Mouse (Mus musculus) heart, embryonic 13.5 days (tissue): ENCODE measurements around the gene Map1lc3a. TPM values are rescaled to one million over a fixed set of nuclear protein-coding genes. Genes with fewer than 3 reads are reported as not detected.
A peak's percentile ranks its signal among the peaks of the same experiment; 100 is the strongest.

ENCODE experiments used
- ATAC-seq: fragments of 200-750 bp; cut with Nextera tagmentation; 2 replicates; pipeline ENCODE4 v1.8.0; 2017; ENCODE audit warnings: moderate TSS enrichment; ENCODE audit not compliant: insufficient number of reproducible peaks, low FRiP score, low TSS enrichment; ENCODE audit errors: extremely low read depth
- H3K27ac ChIP-seq: fragments of 300-500 bp; sonication (generic); replicated peaks from 2 replicates; pipeline ENCODE4 v1.5.1; 2015; ENCODE audit warnings: moderate library complexity, mild to moderate bottlenecking, inconsistent platforms
- H3K27me3 ChIP-seq: fragments of 300-500 bp; sonication (generic); replicated peaks from 2 replicates; pipeline ENCODE4 v1.6.1; 2015; ENCODE audit warnings: mild to moderate bottlenecking, inconsistent platforms
- H3K36me3 ChIP-seq: fragments of 300-500 bp; sonication (generic); 2 replicates; pipeline ENCODE4 v1.6.1; 2015; ENCODE audit warnings: mild to moderate bottlenecking, inconsistent platforms
- H3K4me1 ChIP-seq: fragments of 300-500 bp; sonication (generic); 2 replicates; pipeline ENCODE4 v1.6.1; 2015; ENCODE audit warnings: inconsistent platforms
- H3K4me2 ChIP-seq: fragments of 300-500 bp; sonication (generic); 2 replicates; pipeline ENCODE4 v1.6.1; 2015; ENCODE audit warnings: inconsistent platforms, mild to moderate bottlenecking, moderate library complexity
- H3K4me3 ChIP-seq: fragments of 300-500 bp; sonication (generic); 2 replicates; pipeline ENCODE4 v1.5.1; 2015; ENCODE audit warnings: moderate library complexity, mild to moderate bottlenecking, inconsistent platforms
- H3K9ac ChIP-seq: fragments of 300-500 bp; sonication (generic); 2 replicates; pipeline ENCODE4 v1.6.1; 2015; ENCODE audit warnings: inconsistent platforms, mild to moderate bottlenecking, moderate library complexity
- H3K9me3 ChIP-seq: fragments of 300-500 bp; sonication (generic); 2 replicates; pipeline ENCODE4 v1.6.1; 2016; ENCODE audit warnings: inconsistent platforms
- WGBS: fragments of 180-500 bp; shearing (Covaris S2); methylation state at CpG from one replicate; pipeline ENCODE4 v1.1.7; 2015; ENCODE audit warnings: mixed read lengths; 5-methylcytosine and 5-hydroxymethylcytosine counted together
- polyA plus RNA-seq: library from polyadenylated mRNA; unstranded; fragments of >200 nt; fragmentation: Nextera tagmentation; extraction: Ambion mirVana; gene quantifications from 2 replicates; pipeline ENCODE4 v1.2.1, GENCODE M21; 2015

Map1lc3a gene
- polyA plus RNA-seq, 1 experiment from 2014 or later, result 297 TPM

GRCm38 (mm10) chr2:155285744-155286143 lies 9.6 kb downstream of the Map1lc3a start:
- H3K27ac ChIP-seq, result no peak overlapping the region
- no peak overlapping the region for H3K9ac ChIP-seq
- H3K4me2 ChIP-seq, result no peak overlapping the region
- no peak for ATAC-seq
- H3K27me3 ChIP-seq, result no peaks in the 10 kb centered on the region
- peaks cover 45% of the 10 kb centered on the region for H3K4me1 ChIP-seq
- H3K36me3 ChIP-seq, result peaks cover 33% of the 10 kb centered on the region
- H3K9me3 ChIP-seq, result no peaks in the 10 kb centered on the region
- H3K4me3 ChIP-seq, result no peak overlapping the region
- 87% methylated on average over 6 of the region's 6 CpGs for WGBS

DNA sequence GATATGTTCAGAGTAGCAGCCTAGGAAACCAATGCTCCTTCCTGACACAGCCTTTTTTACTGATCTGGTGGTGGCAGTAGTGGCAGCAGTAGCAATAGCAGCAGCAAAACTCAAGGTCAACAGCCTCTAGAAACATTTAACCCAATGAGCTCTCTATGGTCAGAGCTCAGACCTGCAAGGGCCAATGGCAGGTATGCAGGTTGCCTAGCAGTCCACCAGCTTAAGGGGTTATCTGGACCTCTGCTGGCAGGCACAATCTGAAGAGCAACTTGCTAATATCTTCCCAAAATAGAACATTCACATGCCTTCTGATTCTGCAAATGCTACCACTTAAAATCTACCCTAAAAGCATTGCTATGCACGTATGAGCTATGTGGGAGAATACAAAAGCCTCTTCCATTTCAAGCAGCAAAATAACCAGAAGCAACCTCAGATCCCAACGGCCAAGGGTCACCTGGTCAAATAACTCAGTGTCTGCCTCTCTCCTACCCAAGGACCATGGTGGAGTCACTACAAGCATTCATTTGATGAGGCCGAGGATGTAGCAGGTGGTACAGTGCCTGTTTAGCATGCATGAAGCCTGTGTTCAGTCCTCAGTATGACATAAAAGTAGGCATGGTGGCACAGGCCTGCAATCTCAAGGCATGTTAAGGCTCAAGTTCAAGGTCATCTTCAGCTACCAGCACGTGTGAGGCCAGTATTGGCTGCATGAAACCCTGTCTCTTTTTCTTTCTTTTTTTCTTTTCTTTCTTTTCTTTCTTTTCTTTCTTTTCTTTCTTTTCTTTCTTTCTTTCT lies 11.6 kb downstream of the Map1lc3a start:
- Histone ChIP-seq H3K4me3 (no peak overlapping the region), H3K9ac (no peak overlapping the region), H3K27me3 (no peaks in the 10 kb centered on the region), H3K4me1 (peaks cover 45% of the 10 kb centered on the region), H3K36me3 (peaks cover 43% of the 10 kb centered on the region), H3K4me2 (peak overlapping the region; percentile 27), H3K27ac (peak overlapping the region; percentile 96), H3K9me3 (no peaks in the 10 kb centered on the region)
- peak; percentile 72; the same call in 1 of the 2 replicates for ATAC-seq
- 49% methylated on average over 4 of the region's 4 CpGs for WGBS

DNA sequence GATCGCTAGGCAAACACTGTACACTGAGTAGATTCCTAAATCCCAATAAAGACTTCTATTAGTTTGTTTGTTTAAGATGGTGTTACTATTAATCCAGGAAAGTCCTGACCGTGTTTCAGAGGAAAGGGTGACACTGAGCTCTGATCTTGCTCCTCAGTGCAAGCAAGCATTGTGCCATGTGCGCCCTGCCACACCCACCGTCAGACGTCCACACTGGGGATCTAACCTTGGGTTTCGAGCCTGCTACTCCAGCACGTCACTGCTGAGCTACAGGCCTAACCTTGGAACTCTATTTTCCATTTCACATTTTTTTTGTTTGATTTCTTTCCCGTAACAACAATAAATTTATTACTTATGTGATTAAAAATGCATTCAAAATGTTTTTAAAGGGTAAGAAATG lies 14.0 kb downstream of the Map1lc3a start:
- Histone ChIP-seq H3K27ac (no peak overlapping the region), H3K4me3 (no peak overlapping the region), H3K4me1 (peaks cover 25% of the 10 kb centered on the region), H3K9me3 (no peaks in the 10 kb centered on the region), H3K4me2 (no peak overlapping the region), H3K36me3 (peaks cover 63% of the 10 kb centered on the region), H3K9ac (no peak overlapping the region), H3K27me3 (no peaks in the 10 kb centered on the region)
- whole genome bisulfite sequencing, result 89% methylated on average over 8 of the region's 8 CpGs
- ATAC-seq, result no peak

- Histone ChIP-seq H3K9ac (no peak overlapping the region), H3K36me3 (peaks cover 91% of the 10 kb centered on the region), H3K27ac (peak overlapping the region; percentile 49), H3K27me3 (no peaks in the 10 kb centered on the region), H3K9me3 (no peaks in the 10 kb centered on the region), H3K4me1 (peaks cover 5% of the 10 kb centered on the region), H3K4me2 (no peak overlapping the region), H3K4me3 (no peak overlapping the region)
- 0 out of 2 replicates have a peak, but pooled peaks have one; percentile 37 for ATAC-seq
- 64% methylated on average over 2 of the region's 2 CpGs for WGBS
These were observed 17.3 kb downstream of the Map1lc3a start for GRCm38 (mm10) chr2:155293382-155293781.

DNA sequence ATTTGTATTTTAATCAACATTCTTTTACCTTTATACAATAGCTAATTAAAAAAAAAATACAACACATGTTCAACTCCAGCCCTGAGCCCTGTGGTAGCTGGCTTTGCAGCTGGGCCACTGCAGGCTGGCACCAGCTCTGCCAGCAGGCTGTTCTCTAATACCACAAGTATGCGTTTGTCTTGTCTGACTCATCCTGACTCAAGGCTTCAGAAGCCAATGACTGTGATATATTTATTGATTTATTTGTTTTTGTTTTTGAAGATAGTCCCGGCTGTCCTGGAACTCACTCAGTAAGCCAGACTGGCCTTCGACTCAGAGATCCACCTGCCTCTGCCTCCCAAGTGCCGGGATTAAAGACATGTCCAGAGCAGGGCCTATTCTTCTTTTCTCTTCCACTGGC lies 17.8 kb downstream of the Map1lc3a start:
- Histone ChIP-seq H3K36me3 (peaks cover 96% of the 10 kb centered on the region), H3K4me1 (peaks cover 5% of the 10 kb centered on the region), H3K9ac (no peak overlapping the region), H3K4me3 (no peak overlapping the region), H3K4me2 (no peak overlapping the region), H3K27me3 (no peaks in the 10 kb centered on the region), H3K27ac (no peak overlapping the region), H3K9me3 (no peaks in the 10 kb centered on the region)
- 84% methylated on average over 4 of the region's 4 CpGs for WGBS
- ATAC-seq, result no peak

DNA sequence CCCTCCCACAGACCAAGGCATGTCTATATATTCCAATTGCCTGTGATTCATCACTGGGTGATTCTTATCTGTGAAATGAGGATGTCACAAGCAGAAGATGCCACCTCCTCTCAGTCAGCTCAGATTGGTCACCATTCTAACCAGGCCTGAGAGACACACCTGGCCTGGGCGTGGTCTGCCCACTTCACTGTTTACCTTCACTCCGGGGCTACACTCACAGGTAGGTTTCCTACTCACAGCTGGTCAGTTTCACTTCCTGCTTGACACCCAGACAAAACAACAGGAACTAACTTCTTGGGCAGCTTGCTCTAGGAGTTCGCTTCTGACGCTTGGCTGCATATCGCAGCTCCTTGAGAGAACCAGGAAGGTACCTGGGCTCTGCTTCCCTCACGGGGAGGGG lies 19.4 kb downstream of the Map1lc3a start:
- H3K9ac ChIP-seq, result no peak overlapping the region
- WGBS, result 87% methylated on average over 6 of the region's 6 CpGs
- no peak overlapping the region for H3K4me2 ChIP-seq
- H3K27ac ChIP-seq, result no peak overlapping the region
- H3K4me3 ChIP-seq, result no peak overlapping the region
- ATAC-seq, result no peak
- peaks cover 97% of the 10 kb centered on the region for H3K36me3 ChIP-seq
- H3K9me3 ChIP-seq, result no peaks in the 10 kb centered on the region
- H3K4me1 ChIP-seq, result peaks cover 18% of the 10 kb centered on the region
- no peaks in the 10 kb centered on the region for H3K27me3 ChIP-seq

- 40% methylated on average over 4 of the region's 4 CpGs for WGBS
- H3K9ac ChIP-seq, result no peak overlapping the region
- peaks cover 82% of the 10 kb centered on the region for H3K36me3 ChIP-seq
- no peaks in the 10 kb centered on the region for H3K9me3 ChIP-seq
- no peaks in the 10 kb centered on the region for H3K27me3 ChIP-seq
- H3K4me3 ChIP-seq, result no peak overlapping the region
- no peak for ATAC-seq
- no peak overlapping the region for H3K4me2 ChIP-seq
- peak overlapping the region; percentile 72 for H3K27ac ChIP-seq
- H3K4me1 ChIP-seq, result peaks cover 13% of the 10 kb centered on the region
These were observed 23.5 kb downstream of the Map1lc3a start for GRCm38 (mm10) chr2:155299563-155299962.

GRCm38 (mm10) chr2:155308936-155309592 lies 33.0 kb downstream of the Map1lc3a start:
- H3K4me1 ChIP-seq, result peaks cover 14% of the 10 kb centered on the region
- no peak overlapping the region for H3K4me3 ChIP-seq
- peak overlapping the region; percentile 74 for H3K27ac ChIP-seq
- H3K9ac ChIP-seq, result peak overlapping the region; percentile 11; the same call in 1 of the 2 replicates
- H3K27me3 ChIP-seq, result no peaks in the 10 kb centered on the region
- peaks cover 61% of the 10 kb centered on the region for H3K36me3 ChIP-seq
- no peak overlapping the region; the same call in 1 of the 2 replicates for H3K4me2 ChIP-seq
- 28% methylated on average over 3 of the region's 3 CpGs for WGBS
- no peak for ATAC-seq
- no peaks in the 10 kb centered on the region for H3K9me3 ChIP-seq

DNA sequence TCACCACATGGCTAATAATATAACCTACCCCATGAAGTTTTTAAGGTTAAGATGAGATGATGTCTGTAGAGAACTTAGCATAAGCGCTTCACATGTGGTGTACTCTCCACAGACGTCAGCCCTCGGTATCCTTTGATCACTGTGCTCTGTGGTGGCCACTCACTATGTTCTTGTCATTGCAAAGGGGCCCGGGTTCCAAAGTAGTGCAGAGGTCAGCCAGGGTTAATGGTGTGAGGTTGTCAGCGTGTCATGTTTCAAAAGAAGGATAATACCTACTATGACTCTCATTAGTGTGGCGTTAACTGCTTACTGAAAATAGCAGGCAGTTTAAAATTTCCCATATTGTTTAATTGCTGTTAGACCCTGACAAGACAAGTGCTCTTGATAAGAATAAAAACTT lies 37.6 kb downstream of the Map1lc3a start:
- WGBS, result 47% methylated on average over 6 of the region's 6 CpGs
- no peaks in the 10 kb centered on the region for H3K9me3 ChIP-seq
- no peak overlapping the region for H3K4me3 ChIP-seq

GRCm38 (mm10) chr2:155318618-155319017 lies 42.5 kb downstream of the Map1lc3a start:
- Histone ChIP-seq H3K9ac (no peak overlapping the region), H3K4me3 (no peak overlapping the region), H3K36me3 (peaks cover 49% of the 10 kb centered on the region), H3K4me2 (no peak overlapping the region), H3K27ac (no peak overlapping the region), H3K9me3 (no peaks in the 10 kb centered on the region), H3K4me1 (peaks cover 5% of the 10 kb centered on the region; the same call in 1 of the 2 replicates), H3K27me3 (no peaks in the 10 kb centered on the region)
- ATAC-seq, result no peak
- WGBS, result 87% methylated on average over 2 of the region's 2 CpGs

More for the DNA sequence above, 37.6 kb downstream of the Map1lc3a start:
- ATAC-seq, result no peak
- Histone ChIP-seq H3K27me3 (no peaks in the 10 kb centered on the region), H3K27ac (no peak overlapping the region), H3K4me2 (no peak overlapping the region), H3K4me1 (peaks cover 12% of the 10 kb centered on the region), H3K9ac (no peak overlapping the region), H3K36me3 (peaks cover 42% of the 10 kb centered on the region)

- 58% methylated on average over 5 of the region's 5 CpGs for WGBS
- Histone ChIP-seq H3K36me3 (peaks cover 44% of the 10 kb centered on the region), H3K27ac (no peak overlapping the region), H3K9ac (no peak overlapping the region), H3K4me3 (no peak overlapping the region), H3K27me3 (no peaks in the 10 kb centered on the region), H3K4me1 (peaks cover 5% of the 10 kb centered on the region; the same call in 1 of the 2 replicates), H3K4me2 (no peak overlapping the region), H3K9me3 (no peaks in the 10 kb centered on the region)
- no peak for ATAC-seq
These were observed 44.5 kb downstream of the Map1lc3a start for GRCm38 (mm10) chr2:155320596-155320995.
